Mouse (Mus musculus) T-helper 17 cell (primary cell): ENCODE measurements around the gene Slc25a42.

Experiments used
- in situ Hi-C, 2 experiments: fragments of 300-600 bp; cut with MboI, MseI; formaldehyde crosslinking; loops; 1 replicate in 1 of 2; 2 replicates in 1 of 2; pipeline ENCODE4 v1.15.1; 2025; ENCODE audit warnings: high pct_unique_total_duplicates in 2 of 2

The Slc25a42 gene

GRCm38 (mm10) chr8:70172043-70172681 lies 39.9 kb downstream of the Slc25a42 start, which contains the start of gene Tmem161a:
Tmem161a (plus strand) TSS chr8:70172356.
- in situ Hi-C loops: no loop called here

- in situ Hi-C loops: no loop called here
Measured at GRCm38 (mm10) chr8:70171240-70171639, 40.9 kb downstream of the Slc25a42 start.

GRCm38 (mm10) chr8:70170748-70171147 lies 41.4 kb downstream of the Slc25a42 start:
- in situ Hi-C loops: no loop called here

GRCm38 (mm10) chr8:70170116-70170515 lies 42.0 kb downstream of the Slc25a42 start:
- in situ Hi-C loops: no loop called here

GRCm38 (mm10) chr8:70166504-70167110 lies 45.5 kb downstream of the Slc25a42 start:
- in situ Hi-C loops: no loop called here

- in situ Hi-C loops: loop anchor here in 1 of 2 experiments (5.0 kb wide), 1 partner anchor 236 kb away; no protein-coding TSS in a partner anchor
Measured at GRCm38 (mm10) chr8:70163316-70163715, 48.8 kb downstream of the Slc25a42 start.

- in situ Hi-C loops: loop anchor here in 1 of 2 experiments (5.0 kb wide), 1 partner anchor 233 kb away; no protein-coding TSS in a partner anchor
Measured at GRCm38 (mm10) chr8:70160015-70160414, 52.1 kb downstream of the Slc25a42 start.

- in situ Hi-C loops: no loop called here
Measured at GRCm38 (mm10) chr8:70159211-70159610, 52.9 kb downstream of the Slc25a42 start.

- in situ Hi-C loops: no loop called here
Measured at GRCm38 (mm10) chr8:70158069-70158853, 53.8 kb downstream of the Slc25a42 start.

GRCm38 (mm10) chr8:70157240-70157800 lies 54.8 kb downstream of the Slc25a42 start:
- in situ Hi-C loops: no loop called here

GRCm38 (mm10) chr8:70152537-70153257 lies 59.4 kb downstream of the Slc25a42 start:
- in situ Hi-C loops: no loop called here

GRCm38 (mm10) chr8:70150158-70150557 lies 61.9 kb downstream of the Slc25a42 start:
- in situ Hi-C loops: no loop called here

- in situ Hi-C loops: no loop called here
Measured at GRCm38 (mm10) chr8:70147678-70148607, 64.2 kb downstream of the Slc25a42 start.

GRCm38 (mm10) chr8:70139981-70140380 lies 72.1 kb downstream of the Slc25a42 start:
- in situ Hi-C loops: no loop called here

GRCm38 (mm10) chr8:70139026-70139857 lies 72.9 kb downstream of the Slc25a42 start, which contains the start of the genes Rfxank, Borcs8 and Mef2b:
Rfxank (minus strand) TSS chr8:70139154.
Borcs8 (plus strand) TSS chr8:70139499.
Mef2b (plus strand) TSS chr8:70139711.
- in situ Hi-C loops: no loop called here

- in situ Hi-C loops: no loop called here
Measured at GRCm38 (mm10) chr8:70137890-70138289, 74.2 kb downstream of the Slc25a42 start.

- in situ Hi-C loops: no loop called here
Measured at GRCm38 (mm10) chr8:70136591-70136990, 75.5 kb downstream of the Slc25a42 start.

- in situ Hi-C loops: no loop called here
Measured at GRCm38 (mm10) chr8:70134931-70135330, 77.2 kb downstream of the Slc25a42 start.
